Mouse (Mus musculus) lung, adult 2 months (tissue): ENCODE measurements around the gene Prkca. TPM values are rescaled to one million over a fixed set of nuclear protein-coding genes. Genes with fewer than 3 reads are reported as not detected.
A peak's percentile ranks its signal among the peaks of the same experiment; 100 is the strongest.

Experiments used
- DNase-seq: peaks from one replicate; pipeline ENCODE4 v3.0.0; 2022
- H3K4me1 ChIP-seq: fragments of 200-500 bp; 2 replicates; pipeline ENCODE4 v1.6.1; 2011; ENCODE audit warnings: low read length; ENCODE audit not compliant: control insufficient read depth, insufficient read depth
- H3K4me3 ChIP-seq: fragments of 200-500 bp; replicated peaks from 2 replicates; pipeline ENCODE3; 2011; ENCODE audit warnings: low read depth, mild to moderate bottlenecking, control low read depth, low read length; ENCODE audit errors: extremely low read depth
- CTCF ChIP-seq: fragments of 200-500 bp; IDR thresholded peaks from 2 replicates; pipeline ENCODE4 v1.5.1; 2011; ENCODE audit warnings: mild to moderate bottlenecking, low read length, control low read depth; ENCODE audit not compliant: insufficient read depth
- POLR2A ChIP-seq: fragments of 200-500 bp; IDR thresholded peaks from 2 replicates; pipeline ENCODE4 v1.6.1; 2011; ENCODE audit warnings: low read depth, mild to moderate bottlenecking, control low read depth, low read length, borderline replicate concordance; ENCODE audit errors: extremely low read depth
- WGBS: fragments of 180-500 bp; shearing (Covaris S2); methylation state at CpG from one replicate; pipeline ENCODE4 v1.1.7; 2018; 5-methylcytosine and 5-hydroxymethylcytosine counted together
- polyA plus RNA-seq: library from polyadenylated mRNA; depleted of rRNA; stranded (reverse); fragments of >200 nt; gene quantifications from 2 replicates; pipeline ENCODE4 v1.2.3, GENCODE M21; 2012

Gene Prkca
- polyA plus RNA-seq, 1 experiment, result 13.5 TPM

DNA sequence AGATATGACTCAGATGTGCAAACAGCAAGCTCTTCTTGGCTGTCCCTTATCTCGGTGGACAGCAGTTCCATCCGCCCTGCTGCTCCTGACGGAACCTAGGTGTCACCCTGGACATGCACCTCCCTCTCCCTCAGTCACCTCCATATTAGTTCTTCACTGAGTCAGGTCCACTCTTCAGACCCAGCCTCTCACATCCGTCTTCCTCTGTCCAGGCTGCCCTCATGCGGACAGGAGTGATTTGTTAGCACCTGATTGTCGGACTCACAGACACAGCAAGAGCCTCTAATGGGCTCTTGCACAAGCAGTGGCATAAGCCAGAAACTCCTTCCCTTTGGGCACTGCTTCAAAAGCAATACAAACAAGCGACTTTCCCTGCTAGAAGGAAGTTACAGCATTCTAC lies 36.5 kb downstream of the Prkca start:
- peak; percentile 25; the same call in 1 of the 2 replicates for TF ChIP-seq CTCF
- no peak for TF ChIP-seq POLR2A
- peak; percentile 57 for DNase-seq
- no peak overlapping the region for H3K4me3 ChIP-seq
- H3K4me1 ChIP-seq, result peaks cover 5% of the 10 kb centered on the region
- WGBS, result 42% methylated on average over 7 of the region's 7 CpGs

DNA sequence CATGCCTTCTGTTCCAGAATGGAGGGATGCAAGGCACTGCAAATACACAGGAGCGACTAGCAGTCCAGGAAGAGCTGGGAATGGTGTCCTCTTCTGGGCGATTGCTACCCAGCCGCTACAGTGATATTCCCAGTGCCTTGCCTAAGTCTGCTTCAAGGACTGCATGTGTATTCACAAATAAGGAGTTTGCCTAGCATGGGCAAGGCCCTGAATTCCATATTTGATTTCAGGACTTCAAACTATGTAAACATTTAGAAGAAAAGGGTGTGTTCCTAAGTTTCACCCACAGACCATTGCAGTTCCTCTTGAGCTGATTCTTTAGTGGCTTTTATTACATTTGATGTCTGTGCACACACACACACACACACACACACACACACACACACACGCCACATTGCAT lies 39.9 kb downstream of the Prkca start:
- Histone ChIP-seq H3K4me3 (no peak overlapping the region), H3K4me1 (peaks cover 5% of the 10 kb centered on the region)
- DNase-seq, result no peak
- no peak for TF ChIP-seq CTCF
- no peak for TF ChIP-seq POLR2A
- WGBS, result 76% methylated on average over 4 of the region's 4 CpGs

DNA sequence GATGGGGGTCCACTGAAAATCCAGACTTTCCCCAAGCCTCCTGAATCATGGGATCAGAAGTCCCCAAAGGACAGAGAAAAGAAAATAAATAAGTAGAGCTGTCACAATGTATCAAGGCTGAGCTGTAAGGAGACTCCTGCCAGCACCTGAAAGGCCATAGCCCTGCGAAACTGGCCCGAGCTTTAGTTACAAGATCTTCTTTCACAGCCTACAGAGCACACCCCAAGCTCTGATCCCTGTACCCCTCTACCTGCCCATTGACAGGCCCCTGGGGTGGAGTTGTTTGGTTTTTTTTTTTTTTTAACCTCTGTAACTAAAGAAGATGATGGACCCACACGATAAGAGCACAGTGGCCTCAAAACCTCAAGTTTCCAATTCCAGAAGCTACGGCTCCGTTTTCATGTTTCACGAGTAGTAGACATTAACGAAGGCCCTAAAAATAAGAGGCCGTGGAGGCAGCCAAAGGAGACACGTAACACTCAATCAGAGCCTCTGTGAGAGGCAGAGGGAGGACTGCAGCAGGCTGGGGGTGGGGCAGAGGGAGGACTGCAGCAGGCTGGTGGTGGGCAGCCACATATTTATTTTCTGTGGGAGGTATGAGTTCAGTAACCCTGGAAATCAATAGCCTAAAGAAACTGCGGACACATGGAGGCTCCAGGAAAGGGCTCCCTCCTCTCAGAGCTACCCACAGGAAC lies 41.8 kb downstream of the Prkca start:
- no peak for TF ChIP-seq CTCF
- TF ChIP-seq POLR2A, result no peak
- Histone ChIP-seq H3K4me1 (peaks cover 5% of the 10 kb centered on the region; the same call in 1 of the 2 replicates), H3K4me3 (no peak overlapping the region)
- DNase-seq, result no peak
- WGBS, result 79% methylated on average over 10 of the region's 10 CpGs

GRCm38 (mm10) chr11:108301036-108301435 lies 42.7 kb downstream of the Prkca start:
- TF ChIP-seq POLR2A, result no peak
- no peak for TF ChIP-seq CTCF
- peaks cover 5% of the 10 kb centered on the region; the same call in 1 of the 2 replicates for H3K4me1 ChIP-seq
- no peak overlapping the region for H3K4me3 ChIP-seq
- no peak for DNase-seq
- WGBS, result 84% methylated on average over 6 of the region's 6 CpGs

GRCm38 (mm10) chr11:108300443-108300842 lies 43.3 kb downstream of the Prkca start:
- TF ChIP-seq CTCF (no peak), POLR2A (no peak)
- WGBS, result 88% methylated on average over 1 of the region's 1 CpGs
- DNase-seq, result no peak
- no peak overlapping the region for H3K4me3 ChIP-seq
- H3K4me1 ChIP-seq, result peaks cover 5% of the 10 kb centered on the region; the same call in 1 of the 2 replicates

GRCm38 (mm10) chr11:108299913-108300312 lies 43.8 kb downstream of the Prkca start:
- H3K4me1 ChIP-seq, result peaks cover 5% of the 10 kb centered on the region; the same call in 1 of the 2 replicates
- H3K4me3 ChIP-seq, result no peak overlapping the region
- TF ChIP-seq POLR2A (no peak), CTCF (no peak)
- no peak for DNase-seq
- WGBS, result 82% methylated on average over 10 of the region's 10 CpGs

GRCm38 (mm10) chr11:108297956-108298355 lies 45.8 kb downstream of the Prkca start:
- WGBS, result 74% methylated on average over 8 of the region's 8 CpGs
- Histone ChIP-seq H3K4me3 (no peak overlapping the region), H3K4me1 (no peaks in the 10 kb centered on the region)
- TF ChIP-seq POLR2A (no peak), CTCF (no peak)
- no peak for DNase-seq

DNA sequence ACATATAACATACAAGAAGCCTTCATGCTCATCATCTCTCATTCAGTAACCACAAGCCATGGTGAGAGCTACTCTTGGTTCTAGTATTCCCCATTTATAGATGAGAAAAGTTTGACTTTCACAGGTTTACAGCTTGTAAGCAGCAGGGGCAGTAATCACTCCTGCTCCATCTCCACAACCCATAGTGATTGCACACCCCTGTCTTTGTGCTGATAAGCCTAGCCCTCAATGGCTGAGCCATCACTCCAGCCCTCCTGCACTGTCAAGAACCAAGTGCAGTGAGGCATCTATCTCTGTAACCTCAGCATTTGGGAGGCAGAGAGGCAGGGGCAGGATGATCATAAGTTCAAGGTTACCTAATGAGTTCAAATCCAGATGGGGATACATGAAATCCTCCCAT lies 48.4 kb downstream of the Prkca start:
- TF ChIP-seq POLR2A, result no peak
- no peak for TF ChIP-seq CTCF
- no peak overlapping the region for H3K4me3 ChIP-seq
- H3K4me1 ChIP-seq, result no peaks in the 10 kb centered on the region
- DNase-seq, result no peak

DNA sequence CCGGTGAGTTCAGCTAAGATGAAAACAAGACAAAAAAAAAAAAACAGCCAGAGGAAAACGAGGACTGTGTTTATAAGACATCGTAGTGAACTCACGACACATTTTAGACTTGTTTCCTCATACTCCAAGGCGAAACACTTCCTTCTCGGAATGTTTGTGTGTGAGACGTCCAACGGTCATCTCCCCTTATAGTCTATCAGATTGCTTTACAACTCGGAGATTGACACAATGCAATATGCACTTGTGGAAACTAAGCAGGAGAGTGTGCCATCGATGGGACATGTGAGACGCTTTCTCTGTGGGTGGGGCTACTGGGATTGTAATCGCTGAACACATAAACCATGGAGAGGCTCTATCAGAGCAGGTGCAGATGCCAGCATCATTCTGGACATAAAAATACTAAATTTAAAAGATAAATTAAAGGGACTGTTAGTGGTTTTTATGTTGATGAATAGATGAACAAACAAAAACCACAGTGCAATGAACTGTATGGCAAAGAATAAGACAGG lies 49.4 kb downstream of the Prkca start:
- no peak overlapping the region for H3K4me3 ChIP-seq
- 79% methylated on average over 12 of the region's 12 CpGs for WGBS
- no peaks in the 10 kb centered on the region for H3K4me1 ChIP-seq
- no peak for TF ChIP-seq POLR2A
- no peak for TF ChIP-seq CTCF
- DNase-seq, result no peak

DNA sequence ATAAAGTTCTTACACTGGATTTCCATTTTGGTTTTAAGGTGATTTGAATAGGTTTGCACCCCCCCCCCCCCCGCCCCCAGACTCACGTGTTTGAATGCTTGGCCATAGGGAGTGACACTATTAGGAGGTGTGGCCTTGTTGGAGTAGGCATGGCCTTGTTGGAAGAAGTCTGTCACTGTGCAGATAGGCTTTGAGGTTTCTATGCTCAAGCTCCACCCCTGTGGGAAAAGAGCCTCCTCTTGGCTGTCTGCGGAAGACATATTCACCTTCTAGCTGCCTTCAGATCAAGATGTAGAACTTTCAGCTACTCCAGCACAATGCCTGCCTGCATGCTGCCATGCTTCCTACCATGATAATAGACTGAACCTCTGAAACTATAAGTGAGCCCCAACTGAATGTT lies 49.9 kb downstream of the Prkca start:
- no peak for DNase-seq
- WGBS, result 67% methylated on average over 3 of the region's 3 CpGs
- Histone ChIP-seq H3K4me3 (no peak overlapping the region), H3K4me1 (no peaks in the 10 kb centered on the region)
- no peak for TF ChIP-seq CTCF
- TF ChIP-seq POLR2A, result no peak

- 89% methylated on average over 5 of the region's 5 CpGs for WGBS
- DNase-seq, result no peak
- no peaks in the 10 kb centered on the region for H3K4me1 ChIP-seq
- H3K4me3 ChIP-seq, result no peak overlapping the region
- TF ChIP-seq CTCF (no peak), POLR2A (no peak)
Observed at GRCm38 (mm10) chr11:108289192-108289591, 54.5 kb downstream of the Prkca start.
